Mouse (Mus musculus): ENCODE measurements around the gene Olfr857. TPM values are rescaled to one million over a fixed set of nuclear protein-coding genes. Genes with fewer than 3 reads are reported as not detected.
"Not testable (repeated sequence)": the region's sequence is repeated elsewhere in the genome, so short reads cannot be mapped to it uniquely, and the experiment has no call there.

The Olfr857 gene
- not detected in 2 replicates for polyA plus RNA-seq (2014; fragmentation: Nextera tagmentation; extraction: Ambion mirVana)

GRCm38 (mm10) chr9:19709133-19709532, at the start of gene Olfr857:
Gene Olfr857, plus strand, starts transcription at chr9:19709433.
- Histone ChIP-seq H3K4me1 (ENCODE audit: control insufficient read depth, insufficient read depth, low read length) (no peaks in the 10 kb centered on the region), H3K9ac (ENCODE audit: low read length) (no peak within 1 kb of the TSS), H3K27ac (replicated peaks; ENCODE audit: low read depth, low read length) (no peak within 1 kb of the TSS), H3K9me3 (ENCODE audit: control insufficient read depth, low read length) (no peaks in the 10 kb centered on the region), H3K4me3 (ENCODE audit: low read depth, low read length) (no peak within 1 kb of the TSS), H3K36me3 (ENCODE audit: control insufficient read depth, insufficient read depth, low read length) (no peaks in the 10 kb centered on the region), H3K27me3 (ENCODE audit: control insufficient read depth, insufficient read depth, low read length) (no peaks in the 10 kb centered on the region), H3K4me2 (ENCODE audit: low read depth, severe bottlenecking) (no peak within 1 kb of the TSS)
- ATAC-seq (ENCODE audit: insufficient number of reproducible peaks, low FRiP score, low TSS enrichment, low read depth), result no peak
- DNase-seq (ENCODE audit: low spot score), result no peak
- 82% methylated on average over 1 of the region's 1 CpGs for WGBS

GRCm38 (mm10) chr9:19690281-19690680, 19.0 kb upstream of the Olfr857 start:
- no peak overlapping the region for H3K4me3 ChIP-seq (ENCODE audit: low read depth, low read length)
- no peaks in the 10 kb centered on the region for H3K4me1 ChIP-seq (ENCODE audit: control insufficient read depth, insufficient read depth, low read length)
- no peak overlapping the region for H3K27ac ChIP-seq (replicated peaks; ENCODE audit: low read depth, low read length)
- no peaks in the 10 kb centered on the region for H3K27me3 ChIP-seq (ENCODE audit: control insufficient read depth, insufficient read depth, low read length)
- DNase-seq (ENCODE audit: low spot score), result no peak
- no peaks in the 10 kb centered on the region for H3K36me3 ChIP-seq (ENCODE audit: control insufficient read depth, insufficient read depth, low read length)
- ATAC-seq (ENCODE audit: insufficient number of reproducible peaks, low FRiP score, low TSS enrichment, low read depth), result no peak
- H3K4me2 ChIP-seq (ENCODE audit: low read depth, severe bottlenecking), result no peak overlapping the region
- WGBS, result 84% methylated on average over 6 of the region's 6 CpGs
- no peak overlapping the region for H3K9ac ChIP-seq (ENCODE audit: low read length)
- H3K9me3 ChIP-seq (ENCODE audit: control insufficient read depth, low read length), result no peaks in the 10 kb centered on the region

GRCm38 (mm10) chr9:19691426-19691825, 17.8 kb upstream of the Olfr857 start:
- Histone ChIP-seq H3K27me3 (ENCODE audit: control insufficient read depth, insufficient read depth, low read length) (no peaks in the 10 kb centered on the region), H3K27ac (replicated peaks; ENCODE audit: low read depth, low read length) (no peak overlapping the region), H3K4me1 (ENCODE audit: control insufficient read depth, insufficient read depth, low read length) (no peaks in the 10 kb centered on the region), H3K4me2 (ENCODE audit: low read depth, severe bottlenecking) (no peak overlapping the region), H3K4me3 (ENCODE audit: low read depth, low read length) (no peak overlapping the region), H3K36me3 (ENCODE audit: control insufficient read depth, insufficient read depth, low read length) (no peaks in the 10 kb centered on the region), H3K9ac (ENCODE audit: low read length) (no peak overlapping the region), H3K9me3 (ENCODE audit: control insufficient read depth, low read length) (no peaks in the 10 kb centered on the region)
- DNase-seq (ENCODE audit: low spot score), result no peak
- WGBS, result 79% methylated on average over 1 of the region's 1 CpGs
- ATAC-seq (ENCODE audit: insufficient number of reproducible peaks, low FRiP score, low TSS enrichment, low read depth), result no peak

GRCm38 (mm10) chr9:19692430-19692829, 16.8 kb upstream of the Olfr857 start:
- H3K27me3 ChIP-seq (ENCODE audit: control insufficient read depth, insufficient read depth, low read length), result no peaks in the 10 kb centered on the region
- H3K4me1 ChIP-seq (ENCODE audit: control insufficient read depth, insufficient read depth, low read length), result no peaks in the 10 kb centered on the region
- no peaks in the 10 kb centered on the region for H3K9me3 ChIP-seq (ENCODE audit: control insufficient read depth, low read length)
- H3K4me3 ChIP-seq (ENCODE audit: low read depth, low read length), result no peak overlapping the region
- ATAC-seq (ENCODE audit: insufficient number of reproducible peaks, low FRiP score, low TSS enrichment, low read depth) (no peak), DNase-seq (ENCODE audit: low spot score) (no peak)
- H3K36me3 ChIP-seq (ENCODE audit: control insufficient read depth, insufficient read depth, low read length), result no peaks in the 10 kb centered on the region
- no peak overlapping the region for H3K9ac ChIP-seq (ENCODE audit: low read length)
- H3K4me2 ChIP-seq (ENCODE audit: low read depth, severe bottlenecking), result no peak overlapping the region
- WGBS, result 85% methylated on average over 2 of the region's 2 CpGs
- no peak overlapping the region for H3K27ac ChIP-seq (replicated peaks; ENCODE audit: low read depth, low read length)

GRCm38 (mm10) chr9:19694285-19694684, 14.9 kb upstream of the Olfr857 start:
- not testable (repeated sequence) for H3K9ac ChIP-seq (ENCODE audit: low read length); H3K27ac ChIP-seq (replicated peaks; ENCODE audit: low read depth, low read length); DNase-seq (ENCODE audit: low spot score); H3K4me2 ChIP-seq (ENCODE audit: low read depth, severe bottlenecking); ATAC-seq (ENCODE audit: insufficient number of reproducible peaks, low FRiP score, low TSS enrichment, low read depth); H3K36me3 ChIP-seq (ENCODE audit: control insufficient read depth, insufficient read depth, low read length); H3K9me3 ChIP-seq (ENCODE audit: control insufficient read depth, low read length); H3K4me1 ChIP-seq (ENCODE audit: control insufficient read depth, insufficient read depth, low read length); H3K27me3 ChIP-seq (ENCODE audit: control insufficient read depth, insufficient read depth, low read length); H3K4me3 ChIP-seq (ENCODE audit: low read depth, low read length)
- WGBS, result 58% methylated on average over 2 of the region's 2 CpGs

- not testable (repeated sequence) for H3K4me3 ChIP-seq (ENCODE audit: low read depth, low read length); H3K9me3 ChIP-seq (ENCODE audit: control insufficient read depth, low read length); H3K27ac ChIP-seq (replicated peaks; ENCODE audit: low read depth, low read length); ATAC-seq (ENCODE audit: insufficient number of reproducible peaks, low FRiP score, low TSS enrichment, low read depth); H3K4me2 ChIP-seq (ENCODE audit: low read depth, severe bottlenecking); H3K36me3 ChIP-seq (ENCODE audit: control insufficient read depth, insufficient read depth, low read length); H3K4me1 ChIP-seq (ENCODE audit: control insufficient read depth, insufficient read depth, low read length); H3K27me3 ChIP-seq (ENCODE audit: control insufficient read depth, insufficient read depth, low read length); DNase-seq (ENCODE audit: low spot score); H3K9ac ChIP-seq (ENCODE audit: low read length)
- whole genome bisulfite sequencing, result 81% methylated on average over 9 of the region's 9 CpGs
These were observed 14.3 kb upstream of the Olfr857 start for GRCm38 (mm10) chr9:19694898-19695379.

- not testable (repeated sequence) for H3K4me2 ChIP-seq (ENCODE audit: low read depth, severe bottlenecking); H3K4me3 ChIP-seq (ENCODE audit: low read depth, low read length); H3K27me3 ChIP-seq (ENCODE audit: control insufficient read depth, insufficient read depth, low read length); ATAC-seq (ENCODE audit: insufficient number of reproducible peaks, low FRiP score, low TSS enrichment, low read depth); H3K27ac ChIP-seq (replicated peaks; ENCODE audit: low read depth, low read length); H3K4me1 ChIP-seq (ENCODE audit: control insufficient read depth, insufficient read depth, low read length); DNase-seq (ENCODE audit: low spot score); H3K9me3 ChIP-seq (ENCODE audit: control insufficient read depth, low read length); H3K9ac ChIP-seq (ENCODE audit: low read length); H3K36me3 ChIP-seq (ENCODE audit: control insufficient read depth, insufficient read depth, low read length)
- 66% methylated on average over 2 of the region's 2 CpGs for WGBS
These were observed 4.7 kb upstream of the Olfr857 start for GRCm38 (mm10) chr9:19704546-19704945.

Other genes starting within 250 kb of the Olfr857 start
- gene Olfr850, start 231.2 kb upstream of the Olfr857 start, polyA plus RNA-seq (2014; fragmentation: Nextera tagmentation; extraction: Ambion mirVana), result not detected in 2 replicates
- gene Olfr851, start 216.1 kb upstream of the Olfr857 start, polyA plus RNA-seq (2014; fragmentation: Nextera tagmentation; extraction: Ambion mirVana), result not detected in 2 replicates
- gene Olfr853, start 168.4 kb upstream of the Olfr857 start, polyA plus RNA-seq (2014; fragmentation: Nextera tagmentation; extraction: Ambion mirVana), result not detected in 2 replicates
- gene Olfr854, start 142.1 kb upstream of the Olfr857 start, polyA plus RNA-seq (2014; fragmentation: Nextera tagmentation; extraction: Ambion mirVana), result not detected in 2 replicates
- gene Olfr855, start 126.8 kb upstream of the Olfr857 start, polyA plus RNA-seq (2014; fragmentation: Nextera tagmentation; extraction: Ambion mirVana), result not detected in 2 replicates
- gene Zfp317, start 87.3 kb upstream of the Olfr857 start, polyA plus RNA-seq (2014; fragmentation: Nextera tagmentation; extraction: Ambion mirVana), result 36.4 and 39.2 TPM in 2 replicates
- not detected in 2 replicates for gene Olfr58, start 70.8 kb downstream of the Olfr857 start, polyA plus RNA-seq (2014; fragmentation: Nextera tagmentation; extraction: Ambion mirVana)
- not detected in 2 replicates for gene Olfr859, start 95.5 kb downstream of the Olfr857 start, polyA plus RNA-seq (2014; fragmentation: Nextera tagmentation; extraction: Ambion mirVana)
- gene Olfr860, start 140.3 kb downstream of the Olfr857 start, polyA plus RNA-seq (2014; fragmentation: Nextera tagmentation; extraction: Ambion mirVana), result not detected in 2 replicates
- gene Olfr862, start 178.6 kb downstream of the Olfr857 start, polyA plus RNA-seq (2014; fragmentation: Nextera tagmentation; extraction: Ambion mirVana), result not detected in 2 replicates
- 0.20 TPM in 2 replicates for gene Olfr77, start 207.4 kb downstream of the Olfr857 start, polyA plus RNA-seq (2014; fragmentation: Nextera tagmentation; extraction: Ambion mirVana)